Mouse (Mus musculus) T-helper 17 cell (primary cell): Measurements from ENCODE around the gene Ppih.

ENCODE experiments used
- in situ Hi-C, 2 experiments: fragments of 300-600 bp; cut with MboI, MseI; formaldehyde crosslinking; loops; 1 replicate in 1 of 2; 2 replicates in 1 of 2; pipeline ENCODE4 v1.15.1; 2025; ENCODE audit warnings: high pct_unique_total_duplicates in 2 of 2

Ppih gene

DNA sequence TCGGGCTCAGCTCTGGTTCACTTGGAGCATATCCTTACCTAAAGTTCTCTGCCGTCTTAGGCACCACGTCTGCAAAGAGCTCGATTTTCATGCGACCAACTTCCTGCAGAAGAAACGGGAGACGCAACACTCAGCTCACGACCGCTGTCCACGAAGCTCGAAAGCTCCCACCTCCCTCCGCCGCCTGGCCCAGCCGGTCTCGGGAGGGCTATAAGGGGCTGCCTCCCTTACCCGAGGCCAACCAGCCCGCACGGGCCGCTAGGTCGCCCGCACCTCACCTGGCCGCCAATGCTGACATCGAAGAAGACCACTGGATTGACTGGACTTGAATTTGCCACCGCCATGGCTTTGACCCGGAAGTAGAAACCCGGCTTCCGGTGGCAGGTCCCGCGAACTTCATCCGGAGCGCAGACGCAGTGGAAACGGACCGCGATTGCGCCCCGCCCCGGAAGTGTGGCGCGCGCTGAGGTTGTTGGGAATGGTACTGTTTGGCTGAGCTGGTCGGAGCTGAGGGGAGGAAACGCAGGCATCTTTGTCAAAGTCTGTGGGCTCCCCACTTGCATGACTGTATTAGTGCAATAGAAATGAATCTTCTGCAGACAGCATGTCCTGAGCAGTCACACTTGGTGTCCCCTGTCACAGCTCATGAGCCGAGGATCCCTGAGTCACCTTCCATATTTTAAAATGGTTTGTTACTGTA is at the start of gene Ppih:
Gene Ppih, minus strand, starts transcription at position 416 of the 700 bp plus-strand sequence.
- in situ Hi-C loops, result no loop called here

DNA sequence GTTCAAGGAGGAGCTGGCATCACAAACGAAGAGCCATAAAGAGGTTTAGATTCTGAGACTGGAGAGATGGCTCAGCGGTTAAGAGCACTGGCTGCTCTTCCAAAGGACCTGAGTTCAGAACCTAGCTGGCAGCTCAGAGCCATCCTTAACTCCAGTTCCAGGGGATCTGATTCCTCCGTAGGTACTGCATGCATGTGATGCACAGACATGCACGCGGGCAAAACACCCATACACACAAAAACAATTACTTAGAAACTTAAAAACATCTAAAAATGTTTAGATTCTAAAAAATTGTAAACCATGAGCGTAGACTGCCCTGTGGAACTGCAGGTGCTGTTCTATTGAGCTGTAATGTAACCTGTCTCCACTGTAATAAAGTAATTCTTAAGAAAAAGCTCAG is 49.1 kb upstream of the Ppih start:
- in situ Hi-C loops, result no loop called here

DNA sequence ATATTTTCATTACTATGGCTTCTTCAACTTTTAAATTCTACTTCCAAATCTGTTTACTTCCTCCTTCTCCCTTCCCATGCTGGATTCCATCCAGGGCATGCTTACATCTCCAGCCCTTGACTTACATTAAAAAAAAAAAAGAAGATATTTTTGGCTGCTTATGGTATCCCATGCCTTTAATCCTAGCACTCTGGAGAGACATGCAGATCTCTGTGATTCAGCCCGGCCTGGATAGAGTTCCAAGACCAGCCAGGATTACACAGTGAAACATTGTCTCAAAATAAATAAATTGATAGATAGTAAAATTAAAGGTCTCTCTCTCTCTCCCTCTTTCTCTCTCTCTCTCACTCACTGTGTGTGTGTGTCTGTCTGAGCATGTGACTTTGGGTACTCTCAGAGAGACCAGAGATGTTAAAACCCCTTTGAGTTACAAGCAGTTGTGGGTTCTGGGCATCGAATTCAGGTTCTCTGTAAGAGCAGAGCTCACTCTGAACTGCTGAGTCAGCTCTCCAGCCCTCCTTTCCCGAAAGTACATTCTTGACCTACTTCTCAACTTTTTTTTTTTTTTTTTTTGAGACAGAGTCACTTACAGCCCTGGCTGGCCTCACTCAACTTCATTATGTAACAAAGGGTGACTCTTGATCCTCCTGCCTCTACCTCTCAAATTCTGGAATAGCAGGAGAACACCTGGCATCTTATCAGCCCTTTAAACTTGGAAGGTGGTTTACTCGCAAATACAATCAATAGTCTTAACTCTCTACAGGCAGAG is 46.6 kb upstream of the Ppih start:
- in situ Hi-C loops, result no loop called here

DNA sequence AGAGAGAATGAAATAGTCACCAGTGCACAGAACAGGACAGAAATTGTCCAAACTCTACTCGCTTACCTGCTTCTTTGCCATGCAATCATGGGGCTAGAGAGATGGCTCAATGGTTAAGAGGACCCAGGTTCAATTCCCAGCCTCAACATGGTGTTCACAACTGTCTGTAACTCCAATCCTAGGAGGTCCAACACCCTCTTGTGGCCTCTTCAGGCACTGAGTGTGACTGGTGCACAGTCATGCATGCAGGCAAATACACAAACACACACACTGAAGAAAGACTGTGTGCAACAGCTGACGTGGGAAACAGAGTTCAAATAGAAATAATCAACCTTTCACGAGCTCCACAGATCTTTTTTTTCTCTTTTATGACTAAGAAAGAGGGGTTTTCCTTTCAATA is 41.9 kb upstream of the Ppih start:
- in situ Hi-C loops, result no loop called here

GRCm38 (mm10) chr4:119359196-119359971 is 39.0 kb upstream of the Ppih start:
- in situ Hi-C loops, result no loop called here

DNA sequence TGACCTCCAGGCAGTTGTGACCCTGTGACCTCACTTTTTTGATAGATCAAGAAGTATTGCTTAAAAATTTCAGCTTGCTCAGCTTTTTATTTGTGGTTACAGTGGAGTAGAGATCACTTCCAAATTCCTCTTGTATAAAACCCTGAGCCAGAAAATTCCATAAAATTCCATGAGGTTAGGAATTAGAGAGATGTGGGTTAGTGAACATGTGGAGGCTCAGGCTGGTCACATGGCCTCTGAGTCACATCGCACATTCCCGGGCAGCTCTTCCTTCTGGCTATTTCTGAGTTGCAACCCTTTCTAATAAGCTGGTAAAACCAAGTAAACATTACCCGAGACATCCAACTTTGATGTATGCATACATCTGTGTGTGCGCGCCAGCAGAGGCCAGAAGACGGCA is 25.2 kb upstream of the Ppih start:
- in situ Hi-C loops, result no loop called here

DNA sequence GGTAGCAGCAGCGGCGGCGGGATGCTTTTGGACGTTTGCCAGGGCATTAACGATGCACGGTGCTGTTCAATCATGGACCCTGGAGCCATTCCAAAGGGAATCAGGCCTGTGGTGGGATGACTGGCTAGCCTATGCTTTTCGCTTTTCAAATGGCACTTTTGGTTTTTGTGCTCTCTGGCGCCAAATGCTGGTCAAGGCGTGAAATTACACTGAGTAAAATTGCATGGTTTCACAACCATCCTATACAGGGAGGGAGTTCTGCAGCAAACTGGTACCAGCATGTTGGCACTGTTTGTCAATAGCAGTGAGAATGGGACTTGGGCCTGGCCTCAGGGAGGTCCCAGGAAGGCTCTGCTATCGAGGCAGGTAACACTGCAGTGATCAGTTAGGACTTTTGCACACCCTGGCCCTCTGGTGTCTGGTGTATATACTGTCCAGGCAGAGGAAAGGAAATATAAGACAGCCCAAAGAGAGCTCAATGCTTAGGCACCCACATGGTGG is 18.6 kb upstream of the Ppih start:
- in situ Hi-C loops, result no loop called here

GRCm38 (mm10) chr4:119338422-119338821 is 18.1 kb upstream of the Ppih start:
- in situ Hi-C loops, result no loop called here

DNA sequence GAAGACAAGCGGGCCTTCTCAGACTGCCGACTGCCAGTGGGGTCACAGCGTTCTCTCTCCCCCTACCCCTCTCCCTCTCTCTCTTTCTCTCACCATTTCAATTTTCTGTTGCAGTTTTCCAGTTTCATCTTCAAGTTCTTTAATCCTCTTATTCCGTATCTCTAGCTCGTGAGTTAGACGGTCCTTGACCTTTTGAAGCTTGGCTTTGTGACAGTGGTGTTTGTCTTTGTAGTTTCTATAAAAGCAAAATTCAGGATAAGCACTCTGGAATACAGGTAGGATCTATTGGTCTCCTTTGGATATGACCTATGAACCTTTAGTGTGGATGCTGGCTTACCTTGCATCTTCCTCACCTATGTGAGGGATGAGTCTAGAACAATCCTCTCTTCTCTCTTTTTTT is 13.1 kb upstream of the Ppih start:
- in situ Hi-C loops, result no loop called here

DNA sequence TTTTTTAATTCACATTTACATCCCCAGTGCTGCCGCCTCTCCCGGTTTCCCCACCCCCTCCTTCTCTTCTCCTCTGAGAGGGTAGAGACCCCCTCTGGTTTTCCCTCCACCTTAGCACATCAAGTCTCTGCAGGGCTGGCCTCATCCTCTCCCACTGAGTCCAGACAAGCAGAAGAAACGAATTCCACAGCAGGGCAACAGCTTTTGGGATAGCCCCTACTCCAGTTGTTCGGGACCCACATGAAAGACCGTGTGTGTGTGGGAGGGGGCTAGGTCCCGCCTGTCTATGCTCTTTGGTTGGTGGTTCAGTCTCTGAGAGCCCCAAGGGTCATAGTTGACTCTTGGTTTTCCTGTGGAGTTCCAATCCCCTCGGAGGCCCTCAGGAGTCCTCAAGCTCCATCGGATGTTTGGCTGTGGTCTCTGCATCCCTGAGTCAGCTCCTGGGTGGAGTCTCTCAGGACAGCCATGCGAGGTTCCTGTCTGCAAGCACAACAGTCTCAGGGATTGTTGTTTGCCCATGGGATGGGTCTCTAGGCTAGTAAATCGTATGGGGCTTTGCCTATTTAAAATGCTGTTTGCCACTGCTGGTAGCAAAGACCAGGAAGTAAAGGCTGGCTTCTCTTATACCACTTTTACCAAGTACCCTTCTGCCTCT is 677 bp upstream of the Ppih start:
- in situ Hi-C loops, result no loop called here

DNA sequence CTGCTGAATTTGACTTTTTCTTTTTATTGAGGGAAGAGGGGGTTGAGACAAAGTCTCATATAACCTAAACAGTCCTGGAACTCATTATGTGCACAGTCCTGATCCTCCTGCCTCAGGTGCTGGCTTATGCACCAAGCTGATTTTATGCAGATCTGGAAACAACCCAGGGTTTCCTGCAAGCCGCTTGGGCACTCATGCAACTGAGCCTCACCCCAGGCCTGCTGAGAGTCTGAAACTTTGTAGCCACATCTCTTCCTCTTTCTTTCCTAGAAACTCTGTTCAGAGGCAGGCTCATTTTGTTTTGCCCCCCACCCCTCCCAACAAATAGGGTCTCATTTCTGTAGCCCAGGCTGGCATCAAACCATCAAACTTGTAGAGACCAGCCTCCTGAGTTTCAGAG is 6.6 kb downstream of the Ppih start:
- in situ Hi-C loops, result loop anchor here in 1 of 2 experiments (5.0 kb wide), 1 partner anchor 691 kb away; the partner anchor contains the start of genes Cfap57 and Ebna1bp2

DNA sequence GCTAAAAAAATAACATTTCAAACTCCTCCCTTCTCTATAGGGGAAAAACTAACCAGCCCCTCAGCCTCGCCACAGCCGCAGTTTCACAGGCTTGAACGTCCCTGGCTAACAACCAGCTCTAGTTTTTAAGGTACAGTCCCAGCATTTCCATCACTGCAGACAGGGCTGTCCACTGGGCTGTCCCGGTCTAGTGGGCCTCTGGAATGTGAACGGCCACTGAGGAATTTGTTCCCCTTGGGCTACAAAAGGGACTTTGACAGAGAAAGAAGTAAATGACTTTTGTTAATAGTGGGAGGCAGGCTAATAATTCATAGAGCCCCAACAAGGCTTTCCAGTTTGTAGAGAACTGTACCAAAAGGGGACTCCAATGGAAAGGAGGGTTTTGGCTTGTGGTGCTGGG is 14.9 kb downstream of the Ppih start:
- in situ Hi-C loops, result loop anchor here in 1 of 2 experiments (10.0 kb wide), 1 partner anchor 191 kb away; no protein-coding TSS in a partner anchor

GRCm38 (mm10) chr4:119303291-119303690 is 17.1 kb downstream of the Ppih start:
- in situ Hi-C loops, result loop anchor here in 1 of 2 experiments (10.0 kb wide), 1 partner anchor 188 kb away; no protein-coding TSS in a partner anchor

GRCm38 (mm10) chr4:119301777-119302176 is 18.6 kb downstream of the Ppih start:
- in situ Hi-C loops, result loop anchor here in 1 of 2 experiments (10.0 kb wide), 1 partner anchor 187 kb away; no protein-coding TSS in a partner anchor

- in situ Hi-C loops, result loop anchor here in 1 of 2 experiments (10.0 kb wide), 1 partner anchor 186 kb away; no protein-coding TSS in a partner anchor
Measured at GRCm38 (mm10) chr4:119300761-119301160, 19.6 kb downstream of the Ppih start.

DNA sequence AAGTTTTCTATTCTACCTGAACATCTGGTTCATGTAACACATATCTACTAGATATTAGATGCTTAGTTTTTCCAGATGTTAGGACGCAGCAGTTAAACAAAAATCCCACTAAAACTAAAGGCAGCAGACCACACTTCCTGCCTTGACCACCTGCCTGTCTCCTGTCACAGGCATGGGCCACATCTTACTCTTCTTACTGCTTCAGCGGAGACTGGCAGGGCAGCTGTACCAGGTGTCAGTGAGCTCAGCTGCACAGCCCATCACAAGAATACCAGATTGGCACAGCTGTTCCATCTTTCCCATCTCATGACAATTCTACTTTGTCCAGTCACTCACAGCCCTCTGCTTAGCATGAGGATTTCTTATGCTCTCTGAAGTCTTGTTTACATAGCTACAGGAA is 23.0 kb downstream of the Ppih start:
- in situ Hi-C loops, result no loop called here

DNA sequence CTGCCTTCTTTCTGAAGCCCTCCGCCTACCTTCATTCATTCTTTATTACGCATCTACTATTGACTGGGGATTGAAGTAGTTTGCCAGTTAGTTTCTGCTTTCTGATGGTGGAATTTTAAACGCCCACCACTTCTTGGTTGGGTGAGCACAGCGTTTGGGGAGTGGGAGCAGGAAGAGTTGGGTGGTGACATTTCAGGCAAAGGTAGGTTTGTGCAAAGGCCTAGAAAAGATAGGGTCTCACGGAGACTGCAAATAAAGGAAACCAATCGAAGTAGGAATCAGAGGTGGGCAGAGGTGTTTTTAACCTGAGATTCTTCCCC is 25.3 kb downstream of the Ppih start:
- in situ Hi-C loops, result no loop called here

GRCm38 (mm10) chr4:119294415-119295133 is 25.8 kb downstream of the Ppih start, which contains the start of gene Ybx1:
Gene Ybx1 (minus strand): TSS chr4:119294604.
- in situ Hi-C loops, result no loop called here

GRCm38 (mm10) chr4:119293574-119294258 is 26.6 kb downstream of the Ppih start:
- in situ Hi-C loops, result no loop called here
